Mouse (Mus musculus): ENCODE data around the gene Ube2g1.

The Ube2g1 gene

GRCm38 (mm10) chr11:72606694-72607407, at the start of gene Ube2g1:
Gene Ube2g1, plus strand, starts transcription at chr11:72607283.
- in situ Hi-C loops (cut with MseI, MboI), result no loop called here

GRCm38 (mm10) chr11:72558155-72558554, 48.9 kb upstream of the Ube2g1 start:
- in situ Hi-C loops (cut with MseI, MboI), result no loop called here

- in situ Hi-C loops (cut with MseI, MboI), result loop anchor here (5.0 to 10.0 kb wide), 3 partner anchors 123 to 208 kb away; partner anchors contain the start of gene Ggt6 (in 2 of the 2)
Observed at GRCm38 (mm10) chr11:72560661-72561060, 46.4 kb upstream of the Ube2g1 start.

- in situ Hi-C loops (cut with MseI, MboI), result loop anchor here (5.0 to 10.0 kb wide), 3 partner anchors 127 to 212 kb away; partner anchors contain the start of gene Ggt6 (in 2 of the 2)
Observed at GRCm38 (mm10) chr11:72564232-72564807, 42.8 kb upstream of the Ube2g1 start.

GRCm38 (mm10) chr11:72566304-72566703, 40.8 kb upstream of the Ube2g1 start:
- in situ Hi-C loops (cut with MseI, MboI), result loop anchor here in 1 of 2 experiments (10.0 kb wide), 1 partner anchor 132 kb away; the partner anchor contains the start of gene Ggt6

GRCm38 (mm10) chr11:72566816-72567338, 40.2 kb upstream of the Ube2g1 start:
- in situ Hi-C loops (cut with MseI, MboI), result loop anchor here in 1 of 2 experiments (10.0 kb wide), 1 partner anchor 132 kb away; the partner anchor contains the start of gene Ggt6

- in situ Hi-C loops (cut with MseI, MboI), result loop anchor here in 1 of 2 experiments (10.0 kb wide), 1 partner anchor 134 kb away; the partner anchor contains the start of gene Ggt6
Observed at GRCm38 (mm10) chr11:72569051-72569450, 38.0 kb upstream of the Ube2g1 start.

- in situ Hi-C loops (cut with MseI, MboI), result loop anchor here in 1 of 2 experiments (10.0 kb wide), 2 partner anchors 135 to 155 kb away; partner anchors contain the start of gene Ggt6
Observed at GRCm38 (mm10) chr11:72569671-72570318, 37.3 kb upstream of the Ube2g1 start.

- in situ Hi-C loops (cut with MseI, MboI), result loop anchor here in 1 of 2 experiments (10.0 kb wide), 1 partner anchor 154 kb away; no protein-coding TSS in a partner anchor
Observed at GRCm38 (mm10) chr11:72570319-72570979, 36.6 kb upstream of the Ube2g1 start.

- in situ Hi-C loops (cut with MseI, MboI), result loop anchor here in 1 of 2 experiments (10.0 kb wide), 1 partner anchor 151 kb away; no protein-coding TSS in a partner anchor
Observed at GRCm38 (mm10) chr11:72573819-72574218, 33.3 kb upstream of the Ube2g1 start.

GRCm38 (mm10) chr11:72576111-72576465, 31.0 kb upstream of the Ube2g1 start:
- in situ Hi-C loops (cut with MseI, MboI), result loop anchor here in 1 of 2 experiments (10.0 kb wide), 1 partner anchor 149 kb away; no protein-coding TSS in a partner anchor

- in situ Hi-C loops (cut with MseI, MboI), result loop anchor here in 1 of 2 experiments (10.0 kb wide), 1 partner anchor 148 kb away; no protein-coding TSS in a partner anchor
Observed at GRCm38 (mm10) chr11:72576466-72577351, 30.4 kb upstream of the Ube2g1 start.

GRCm38 (mm10) chr11:72578471-72578870, 28.6 kb upstream of the Ube2g1 start:
- in situ Hi-C loops (cut with MseI, MboI), result loop anchor here in 1 of 2 experiments (10.0 kb wide), 1 partner anchor 146 kb away; no protein-coding TSS in a partner anchor

GRCm38 (mm10) chr11:72581609-72582447, 25.3 kb upstream of the Ube2g1 start:
- in situ Hi-C loops (cut with MseI, MboI), result no loop called here

GRCm38 (mm10) chr11:72582448-72582705, 24.7 kb upstream of the Ube2g1 start:
- in situ Hi-C loops (cut with MseI, MboI), result no loop called here

GRCm38 (mm10) chr11:72583092-72583491, 24.0 kb upstream of the Ube2g1 start:
- in situ Hi-C loops (cut with MseI, MboI), result no loop called here

GRCm38 (mm10) chr11:72586570-72586969, 20.5 kb upstream of the Ube2g1 start:
- in situ Hi-C loops (cut with MseI, MboI), result no loop called here

- in situ Hi-C loops (cut with MseI, MboI), result no loop called here
Observed at GRCm38 (mm10) chr11:72587537-72588233, 19.4 kb upstream of the Ube2g1 start.

Data from mouse trophoblast stem cell (cell line).